Mouse (Mus musculus): Measurements from ENCODE around the gene Scaf8. TPM values are rescaled to one million over a fixed set of nuclear protein-coding genes. Genes with fewer than 3 reads are reported as not detected.
A peak's percentile ranks its signal among the peaks of the same experiment; 100 is the strongest.

The Scaf8 gene
- polyA plus RNA-seq, 1 experiment from 2014 or later: 28.7 TPM

DNA sequence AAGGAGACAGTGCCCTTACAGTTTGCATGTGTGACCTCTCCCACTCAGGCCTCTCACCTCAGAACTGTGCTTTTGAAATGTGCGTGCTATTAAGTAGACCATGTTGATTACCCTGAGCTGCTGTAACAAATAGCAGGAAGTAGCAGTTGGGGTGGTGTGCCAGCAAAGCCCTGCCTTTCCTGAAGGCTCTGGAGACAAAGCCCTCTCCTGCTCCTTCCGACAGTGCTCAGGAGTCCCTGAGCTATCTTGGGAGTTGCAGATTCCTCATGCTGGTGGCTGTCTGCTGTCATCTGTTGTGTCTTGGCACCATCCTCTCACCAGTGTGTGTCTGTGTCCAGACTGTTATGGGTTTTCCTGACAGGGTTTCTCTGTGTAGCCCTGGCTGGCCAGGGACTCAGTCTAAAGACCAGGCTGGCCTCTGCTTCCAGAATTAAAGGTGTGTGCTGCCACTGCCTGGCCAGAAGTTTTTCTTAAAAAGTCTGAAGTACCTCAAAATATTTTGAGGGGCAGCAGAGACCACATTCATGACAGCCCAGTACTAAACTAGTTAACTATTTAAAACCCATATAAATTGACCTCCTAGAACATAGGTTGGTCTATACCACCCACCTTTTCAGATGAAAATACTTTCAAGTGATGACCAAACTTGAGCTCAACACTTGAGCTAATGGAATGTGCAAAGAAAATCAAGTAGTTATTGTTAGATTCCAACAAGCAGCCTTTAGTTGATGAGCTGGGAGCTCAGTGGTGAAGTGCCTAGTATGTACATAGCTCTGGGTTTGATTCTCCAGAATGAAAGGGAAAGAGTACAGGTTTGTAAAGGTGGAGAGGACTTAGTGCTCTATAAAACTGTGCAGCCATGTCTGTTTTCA lies 92.0 kb downstream of the Scaf8 start:
- Histone ChIP-seq H3K27ac (replicated peaks; ENCODE audit: low read depth, low read length) (peak overlapping the region; percentile 57; the same call in 1 of the 2 replicates), H3K9ac (ENCODE audit: low read length) (no peak overlapping the region), H3K4me3 (ENCODE audit: low read depth, low read length) (no peak overlapping the region), H3K36me3 (ENCODE audit: control insufficient read depth, insufficient read depth, low read length) (no peaks in the 10 kb centered on the region; the same call in none of the 2 replicates), H3K9me3 (ENCODE audit: control insufficient read depth, low read length) (no peaks in the 10 kb centered on the region), H3K4me1 (ENCODE audit: control insufficient read depth, insufficient read depth, low read length) (peaks cover 3% of the 10 kb centered on the region; the same call in 1 of the 2 replicates), H3K27me3 (ENCODE audit: control insufficient read depth, insufficient read depth, low read length) (no peaks in the 10 kb centered on the region), H3K4me2 (ENCODE audit: low read depth, severe bottlenecking) (no peak overlapping the region)
- WGBS: 54% methylated on average over 2 of the region's 2 CpGs
- no peak for ATAC-seq (ENCODE audit: insufficient number of reproducible peaks, low FRiP score, low TSS enrichment, low read depth)
- DNase-seq (ENCODE audit: low spot score): no peak

DNA sequence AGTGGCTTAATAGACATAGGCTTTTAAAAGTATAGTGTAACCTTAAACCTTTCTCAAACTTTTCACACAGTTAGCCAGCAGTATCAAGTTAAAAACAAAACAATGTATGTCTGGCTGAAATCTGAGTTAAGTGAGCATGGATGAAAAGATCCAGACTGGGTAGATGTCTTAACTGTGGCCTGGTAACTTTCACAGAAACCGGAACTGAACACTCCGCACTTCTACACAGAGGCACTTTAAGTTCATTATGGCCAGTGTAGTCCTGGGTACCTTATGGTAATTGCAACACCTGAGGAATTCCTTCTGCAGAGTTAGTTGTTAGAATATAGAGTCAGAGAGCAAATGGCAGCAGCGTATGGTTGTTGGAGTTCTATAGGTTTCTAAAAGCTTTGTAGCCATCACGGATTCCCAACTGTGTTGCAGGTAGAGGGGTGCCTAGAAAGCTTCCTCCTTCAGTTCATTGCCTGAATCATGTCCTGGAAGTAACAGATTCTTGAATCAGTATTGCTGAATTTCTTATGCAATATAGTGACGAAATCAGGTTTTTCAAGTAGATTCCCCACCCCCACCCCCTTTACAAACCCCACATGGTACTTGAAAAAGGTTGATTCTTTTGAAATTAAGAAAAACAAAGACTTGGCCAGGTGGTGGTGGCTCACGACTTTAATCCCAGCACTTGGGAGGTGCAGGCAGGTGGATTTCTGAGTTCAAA lies 92.9 kb downstream of the Scaf8 start:
- Histone ChIP-seq H3K9ac (ENCODE audit: low read length) (no peak overlapping the region), H3K4me3 (ENCODE audit: low read depth, low read length) (no peak overlapping the region), H3K9me3 (ENCODE audit: control insufficient read depth, low read length) (no peaks in the 10 kb centered on the region), H3K4me1 (ENCODE audit: control insufficient read depth, insufficient read depth, low read length) (peaks cover 3% of the 10 kb centered on the region; the same call in 1 of the 2 replicates), H3K27me3 (ENCODE audit: control insufficient read depth, insufficient read depth, low read length) (no peaks in the 10 kb centered on the region), H3K4me2 (ENCODE audit: low read depth, severe bottlenecking) (no peak overlapping the region), H3K36me3 (ENCODE audit: control insufficient read depth, insufficient read depth, low read length) (no peaks in the 10 kb centered on the region; the same call in none of the 2 replicates), H3K27ac (replicated peaks; ENCODE audit: low read depth, low read length) (no peak overlapping the region)
- 83% methylated on average over 6 of the region's 6 CpGs for WGBS
- ATAC-seq (ENCODE audit: insufficient number of reproducible peaks, low FRiP score, low TSS enrichment, low read depth) (no peak; the same call in 1 of the 2 replicates), DNase-seq (ENCODE audit: low spot score) (no peak)

DNA sequence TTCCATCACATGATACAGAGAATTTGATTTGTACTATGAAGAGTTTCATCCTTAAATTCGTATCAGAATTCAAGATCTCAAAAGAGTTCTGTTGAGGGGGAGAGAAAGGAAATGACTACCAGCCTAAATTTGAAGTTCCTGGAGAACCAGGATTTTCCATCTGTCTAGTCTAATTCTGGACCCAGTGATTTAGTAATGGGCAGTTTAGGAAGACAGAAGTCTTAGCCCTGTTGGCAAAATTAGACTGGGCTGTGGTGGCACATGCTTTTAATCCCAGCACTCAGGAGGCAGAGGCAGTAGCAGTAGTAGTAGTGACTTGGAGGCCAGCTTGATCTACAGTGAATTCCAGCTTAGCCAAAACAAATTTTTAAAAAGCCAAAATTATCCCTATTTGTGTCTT lies 93.7 kb downstream of the Scaf8 start:
- Histone ChIP-seq H3K4me2 (ENCODE audit: low read depth, severe bottlenecking) (no peak overlapping the region), H3K4me1 (ENCODE audit: control insufficient read depth, insufficient read depth, low read length) (peaks cover 3% of the 10 kb centered on the region; the same call in 1 of the 2 replicates), H3K9me3 (ENCODE audit: control insufficient read depth, low read length) (no peaks in the 10 kb centered on the region), H3K9ac (ENCODE audit: low read length) (no peak overlapping the region), H3K27ac (replicated peaks; ENCODE audit: low read depth, low read length) (no peak overlapping the region), H3K27me3 (ENCODE audit: control insufficient read depth, insufficient read depth, low read length) (no peaks in the 10 kb centered on the region), H3K4me3 (ENCODE audit: low read depth, low read length) (no peak overlapping the region), H3K36me3 (ENCODE audit: control insufficient read depth, insufficient read depth, low read length) (no peaks in the 10 kb centered on the region; the same call in none of the 2 replicates)
- DNase-seq (ENCODE audit: low spot score) (no peak), ATAC-seq (ENCODE audit: insufficient number of reproducible peaks, low FRiP score, low TSS enrichment, low read depth) (no peak)
- WGBS: 91% methylated on average over 1 of the region's 1 CpGs

DNA sequence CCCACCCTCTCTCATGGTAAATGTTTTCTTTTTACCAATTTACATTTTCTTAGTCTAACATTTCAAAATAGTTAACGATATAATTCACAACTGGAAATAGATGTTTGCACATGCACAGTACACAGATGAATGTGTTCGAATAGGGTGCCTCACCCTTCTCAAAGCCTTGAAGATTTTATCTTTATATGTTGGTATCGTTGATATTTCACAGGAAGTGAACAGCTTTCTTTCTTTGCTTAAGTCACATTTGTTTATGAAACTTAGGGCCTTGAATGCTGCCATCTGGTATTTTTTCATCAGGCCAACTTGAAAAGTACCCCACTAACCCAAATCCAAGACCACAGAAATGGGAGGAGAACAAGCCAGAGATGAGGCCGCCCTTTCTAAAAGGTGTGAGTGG lies 94.8 kb downstream of the Scaf8 start:
- peaks cover 3% of the 10 kb centered on the region; the same call in 1 of the 2 replicates for H3K4me1 ChIP-seq (ENCODE audit: control insufficient read depth, insufficient read depth, low read length)
- H3K9ac ChIP-seq (ENCODE audit: low read length): no peak overlapping the region
- H3K27ac ChIP-seq (replicated peaks; ENCODE audit: low read depth, low read length): no peak overlapping the region
- DNase-seq (ENCODE audit: low spot score) (no peak), ATAC-seq (ENCODE audit: insufficient number of reproducible peaks, low FRiP score, low TSS enrichment, low read depth) (no peak)
- 88% methylated on average over 4 of the region's 4 CpGs for WGBS
- no peak overlapping the region for H3K4me3 ChIP-seq (ENCODE audit: low read depth, low read length)
- H3K36me3 ChIP-seq (ENCODE audit: control insufficient read depth, insufficient read depth, low read length): no peaks in the 10 kb centered on the region; the same call in none of the 2 replicates
- no peak overlapping the region for H3K4me2 ChIP-seq (ENCODE audit: low read depth, severe bottlenecking)
- no peaks in the 10 kb centered on the region for H3K27me3 ChIP-seq (ENCODE audit: control insufficient read depth, insufficient read depth, low read length)
- no peaks in the 10 kb centered on the region for H3K9me3 ChIP-seq (ENCODE audit: control insufficient read depth, low read length)

DNA sequence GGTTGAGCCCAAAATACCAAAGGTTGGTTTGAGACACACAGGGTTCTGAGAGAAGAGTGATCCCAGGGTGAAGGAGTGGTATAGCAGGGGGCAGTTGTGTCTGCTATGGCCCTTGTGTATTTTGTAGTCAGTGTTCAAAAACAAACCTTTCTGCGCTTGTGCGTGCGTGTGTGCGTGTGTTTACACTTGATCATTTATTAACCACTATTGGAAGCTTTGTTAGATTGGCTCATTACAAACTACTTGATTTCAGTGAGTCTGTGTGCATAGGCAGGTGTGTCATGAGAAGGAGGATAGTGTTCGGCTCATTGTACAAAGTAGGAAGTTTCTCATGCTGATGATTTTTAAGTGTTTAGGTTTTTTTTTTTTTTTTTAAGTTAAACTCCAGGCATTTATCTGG lies 95.4 kb downstream of the Scaf8 start:
- H3K27me3 ChIP-seq (ENCODE audit: control insufficient read depth, insufficient read depth, low read length): no peaks in the 10 kb centered on the region
- no peaks in the 10 kb centered on the region for H3K9me3 ChIP-seq (ENCODE audit: control insufficient read depth, low read length)
- 94% methylated on average over 5 of the region's 5 CpGs for WGBS
- DNase-seq (ENCODE audit: low spot score): no peak
- no peak overlapping the region for H3K9ac ChIP-seq (ENCODE audit: low read length)
- no peak overlapping the region for H3K27ac ChIP-seq (replicated peaks; ENCODE audit: low read depth, low read length)
- H3K4me3 ChIP-seq (ENCODE audit: low read depth, low read length): no peak overlapping the region
- H3K36me3 ChIP-seq (ENCODE audit: control insufficient read depth, insufficient read depth, low read length): no peaks in the 10 kb centered on the region; the same call in none of the 2 replicates
- H3K4me2 ChIP-seq (ENCODE audit: low read depth, severe bottlenecking): no peak overlapping the region
- no peak for ATAC-seq (ENCODE audit: insufficient number of reproducible peaks, low FRiP score, low TSS enrichment, low read depth)
- peaks cover 3% of the 10 kb centered on the region; the same call in 1 of the 2 replicates for H3K4me1 ChIP-seq (ENCODE audit: control insufficient read depth, insufficient read depth, low read length)

DNA sequence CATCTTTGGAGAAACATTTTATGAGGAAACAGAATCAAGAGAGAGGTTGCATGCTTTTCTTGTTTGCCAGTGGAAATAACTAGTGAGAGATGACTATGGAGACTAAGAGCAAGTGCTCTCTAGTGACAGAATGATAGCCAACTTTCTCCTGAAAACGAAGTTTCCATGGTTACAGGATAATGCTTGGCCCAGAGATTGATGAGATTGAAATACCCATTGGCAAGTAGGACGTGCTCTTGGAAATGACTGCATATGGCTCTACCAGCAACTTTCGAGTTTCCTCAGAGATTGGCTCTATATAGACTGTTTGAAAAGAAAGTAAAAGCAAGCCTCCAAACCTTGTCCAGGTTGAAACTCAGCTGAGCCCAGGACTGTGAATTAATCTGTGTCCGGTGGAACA lies 97.3 kb downstream of the Scaf8 start:
- DNase-seq (ENCODE audit: low spot score): no peak
- Histone ChIP-seq H3K27ac (replicated peaks; ENCODE audit: low read depth, low read length) (no peak overlapping the region), H3K4me3 (ENCODE audit: low read depth, low read length) (no peak overlapping the region), H3K4me1 (ENCODE audit: control insufficient read depth, insufficient read depth, low read length) (no peaks in the 10 kb centered on the region), H3K9me3 (ENCODE audit: control insufficient read depth, low read length) (no peaks in the 10 kb centered on the region), H3K36me3 (ENCODE audit: control insufficient read depth, insufficient read depth, low read length) (peaks cover 2% of the 10 kb centered on the region), H3K9ac (ENCODE audit: low read length) (no peak overlapping the region), H3K27me3 (ENCODE audit: control insufficient read depth, insufficient read depth, low read length) (no peaks in the 10 kb centered on the region), H3K4me2 (ENCODE audit: low read depth, severe bottlenecking) (no peak overlapping the region)
- WGBS: 93% methylated on average over 4 of the region's 4 CpGs
- no peak for ATAC-seq (ENCODE audit: insufficient number of reproducible peaks, low FRiP score, low TSS enrichment, low read depth)

DNA sequence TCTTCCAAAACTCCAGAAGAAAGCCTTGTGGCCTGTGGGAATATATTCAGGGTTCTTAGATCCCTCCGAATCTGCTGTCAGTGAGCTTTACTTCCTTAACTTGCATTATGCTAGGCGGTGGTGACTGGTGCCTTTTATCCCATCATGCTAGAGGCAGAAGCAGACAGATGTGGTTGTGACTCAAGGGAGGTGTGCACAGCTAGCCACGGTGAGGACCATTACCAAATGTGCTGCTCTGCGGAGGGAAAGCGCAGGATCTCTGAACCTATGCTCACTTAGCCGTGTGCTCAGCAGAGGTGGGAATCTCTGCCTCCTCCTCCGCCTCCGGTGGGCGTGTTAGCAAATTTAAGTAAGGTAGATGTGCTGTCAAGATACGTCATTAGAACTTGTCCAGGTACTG lies 98.1 kb downstream of the Scaf8 start:
- no peak overlapping the region for H3K27ac ChIP-seq (replicated peaks; ENCODE audit: low read depth, low read length)
- no peaks in the 10 kb centered on the region for H3K27me3 ChIP-seq (ENCODE audit: control insufficient read depth, insufficient read depth, low read length)
- DNase-seq (ENCODE audit: low spot score) (no peak), ATAC-seq (ENCODE audit: insufficient number of reproducible peaks, low FRiP score, low TSS enrichment, low read depth) (no peak)
- no peak overlapping the region for H3K9ac ChIP-seq (ENCODE audit: low read length)
- H3K36me3 ChIP-seq (ENCODE audit: control insufficient read depth, insufficient read depth, low read length): peaks cover 2% of the 10 kb centered on the region
- no peak overlapping the region for H3K4me3 ChIP-seq (ENCODE audit: low read depth, low read length)
- WGBS: 93% methylated on average over 10 of the region's 10 CpGs
- no peaks in the 10 kb centered on the region for H3K4me1 ChIP-seq (ENCODE audit: control insufficient read depth, insufficient read depth, low read length)
- H3K9me3 ChIP-seq (ENCODE audit: control insufficient read depth, low read length): no peaks in the 10 kb centered on the region
- no peak overlapping the region for H3K4me2 ChIP-seq (ENCODE audit: low read depth, severe bottlenecking)

DNA sequence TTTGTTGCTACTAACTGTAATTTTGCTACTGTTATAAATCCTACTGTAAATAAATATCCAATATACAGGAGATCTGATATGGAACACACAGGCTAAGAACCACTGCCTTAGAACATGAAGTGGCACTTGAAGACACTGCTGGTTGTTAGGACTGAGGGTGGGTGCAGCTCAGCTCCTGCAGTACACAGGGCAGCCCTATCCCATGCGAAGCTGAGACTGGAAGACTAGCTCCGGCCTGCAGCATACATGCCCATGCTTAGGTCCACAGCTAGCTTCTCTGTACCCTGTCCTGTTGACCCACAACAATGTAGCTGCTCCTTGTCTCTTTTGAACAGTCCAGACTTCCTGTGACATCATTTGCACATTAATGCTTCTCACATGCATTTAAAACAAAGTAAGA lies 100.1 kb downstream of the Scaf8 start:
- H3K4me1 ChIP-seq (ENCODE audit: control insufficient read depth, insufficient read depth, low read length): no peaks in the 10 kb centered on the region
- no peak overlapping the region for H3K27ac ChIP-seq (replicated peaks; ENCODE audit: low read depth, low read length)
- H3K4me3 ChIP-seq (ENCODE audit: low read depth, low read length): no peak overlapping the region
- no peak for ATAC-seq (ENCODE audit: insufficient number of reproducible peaks, low FRiP score, low TSS enrichment, low read depth)
- H3K4me2 ChIP-seq (ENCODE audit: low read depth, severe bottlenecking): no peak overlapping the region
- H3K27me3 ChIP-seq (ENCODE audit: control insufficient read depth, insufficient read depth, low read length): no peaks in the 10 kb centered on the region
- no peak overlapping the region for H3K9ac ChIP-seq (ENCODE audit: low read length)
- no peaks in the 10 kb centered on the region for H3K9me3 ChIP-seq (ENCODE audit: control insufficient read depth, low read length)
- peaks cover 2% of the 10 kb centered on the region for H3K36me3 ChIP-seq (ENCODE audit: control insufficient read depth, insufficient read depth, low read length)
- WGBS: 94% methylated on average over 2 of the region's 2 CpGs
- DNase-seq (ENCODE audit: low spot score): no peak

All from limb, embryonic 11.5 days (tissue).